Mouse (Mus musculus): ENCODE results near the gene Med27.

Gene Med27

GRCm38 (mm10) chr2:29468517-29468936 is 121.9 kb downstream of the Med27 start:
- DNase-seq (ENCODE audit: low read depth, low spot score) = no peak

GRCm38 (mm10) chr2:29472952-29473437 is 126.4 kb downstream of the Med27 start:
- no peak for DNase-seq (ENCODE audit: low read depth, low spot score)

GRCm38 (mm10) chr2:29473907-29474306 is 127.3 kb downstream of the Med27 start:
- DNase-seq (ENCODE audit: low read depth, low spot score) = no peak

- peak; percentile 30 for DNase-seq (ENCODE audit: low read depth, low spot score)
These were observed 130.1 kb downstream of the Med27 start for GRCm38 (mm10) chr2:29476702-29477101.

GRCm38 (mm10) chr2:29481856-29482255 is 135.2 kb downstream of the Med27 start:
- DNase-seq (ENCODE audit: low read depth, low spot score) = no peak

DNA sequence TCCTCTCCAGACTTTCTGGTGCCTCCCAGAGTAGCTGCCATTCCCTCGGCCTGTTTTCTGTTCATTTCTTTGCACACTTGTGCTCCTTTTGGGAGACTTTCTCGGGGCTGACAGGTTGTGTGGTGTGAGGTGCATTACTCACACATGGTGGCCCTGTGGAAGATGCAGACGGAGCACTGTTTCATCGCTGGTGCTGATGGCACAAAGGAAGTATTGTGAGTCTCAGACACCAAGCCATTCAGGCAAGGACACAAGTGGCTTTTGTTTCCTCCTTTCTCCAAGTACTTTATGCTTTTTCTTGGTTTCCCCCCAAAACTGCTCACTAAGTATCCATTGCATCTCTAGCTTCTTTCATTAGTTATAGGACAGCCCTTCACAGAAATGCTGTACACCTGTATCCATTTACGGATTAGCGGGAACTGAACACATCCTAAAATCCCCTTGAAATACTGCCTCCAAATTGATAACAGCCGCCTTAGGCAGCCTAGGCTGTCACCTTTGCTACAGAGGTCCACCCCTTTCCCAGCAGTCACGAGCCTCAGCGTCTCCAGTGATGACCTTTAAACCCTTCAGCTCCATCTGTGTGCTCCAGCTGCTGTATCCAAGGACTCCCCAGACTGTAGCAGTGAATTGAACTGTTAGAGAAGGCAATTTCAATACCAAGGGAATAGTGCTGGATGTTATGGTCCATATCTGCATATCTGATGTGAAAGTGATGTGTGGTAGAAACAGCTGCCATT is 136.5 kb downstream of the Med27 start:
- DNase-seq (ENCODE audit: low read depth, low spot score) = no peak

GRCm38 (mm10) chr2:29485519-29485918 is 138.9 kb downstream of the Med27 start:
- no peak for DNase-seq (ENCODE audit: low read depth, low spot score)

DNA sequence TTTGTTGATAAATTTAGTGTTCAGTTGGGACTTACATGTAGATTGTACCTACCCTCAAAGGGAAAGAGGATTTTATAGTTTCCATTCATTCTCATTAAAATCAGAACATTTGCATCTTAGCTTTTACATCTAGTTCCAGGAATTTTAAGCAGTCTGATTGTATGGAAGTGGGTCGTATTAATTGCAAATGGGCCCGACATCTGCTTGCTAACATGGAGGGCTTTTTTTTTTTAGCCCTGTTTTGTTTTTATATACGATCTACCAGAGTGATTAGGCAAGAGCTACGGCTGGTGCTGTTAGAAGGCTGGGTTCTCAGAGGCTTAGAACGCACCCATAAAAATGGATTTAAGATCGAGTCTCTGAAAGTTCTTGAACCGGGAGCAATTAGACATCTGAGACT is 139.9 kb downstream of the Med27 start:
- DNase-seq (ENCODE audit: low read depth, low spot score) = no peak

GRCm38 (mm10) chr2:29487652-29488051 is 141.0 kb downstream of the Med27 start:
- DNase-seq (ENCODE audit: low read depth, low spot score) = no peak

DNA sequence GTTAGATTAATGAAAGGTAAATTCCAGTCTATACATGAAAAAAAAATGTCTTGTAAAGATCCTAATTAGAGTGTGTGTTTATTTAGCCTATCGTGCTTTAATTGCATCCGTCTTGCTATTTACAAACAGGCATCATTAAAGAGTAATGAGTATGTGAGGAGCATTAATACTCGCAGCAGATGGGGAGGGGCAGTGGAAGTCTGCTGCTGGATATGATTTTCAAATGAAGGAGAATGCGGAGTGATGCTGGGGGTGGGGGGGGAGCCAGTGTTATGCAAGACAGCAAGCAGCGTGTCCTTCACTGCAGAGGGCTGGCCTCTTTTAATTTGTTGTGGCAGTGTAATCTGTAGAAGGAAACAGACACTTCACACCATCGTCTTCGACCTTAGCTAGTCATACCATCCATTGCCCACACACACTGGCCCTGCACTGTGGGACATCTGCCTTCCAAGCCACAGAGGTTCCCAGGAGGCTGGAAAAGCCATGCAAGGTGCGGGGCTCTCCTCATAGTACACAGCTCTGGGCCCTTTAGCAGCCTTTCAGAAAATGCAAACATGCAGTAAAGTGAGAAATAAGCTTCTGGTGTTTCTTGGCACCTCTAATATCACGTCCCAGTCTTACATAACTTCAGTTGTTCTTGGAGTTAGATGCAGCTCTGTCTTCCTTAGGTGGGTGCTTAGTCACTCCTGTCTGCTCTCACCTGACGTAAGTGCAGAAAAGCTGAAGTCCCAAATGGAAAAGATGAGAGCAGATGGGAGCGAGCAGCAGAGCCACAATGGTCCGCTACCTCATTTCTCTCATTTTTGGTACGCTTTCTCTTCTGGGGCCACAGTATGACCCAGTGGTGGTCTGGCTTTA is 142.0 kb downstream of the Med27 start:
- no peak for DNase-seq (ENCODE audit: low read depth, low spot score)

GRCm38 (mm10) chr2:29491656-29492055 is 145.0 kb downstream of the Med27 start:
- DNase-seq (ENCODE audit: low read depth, low spot score) = no peak

DNA sequence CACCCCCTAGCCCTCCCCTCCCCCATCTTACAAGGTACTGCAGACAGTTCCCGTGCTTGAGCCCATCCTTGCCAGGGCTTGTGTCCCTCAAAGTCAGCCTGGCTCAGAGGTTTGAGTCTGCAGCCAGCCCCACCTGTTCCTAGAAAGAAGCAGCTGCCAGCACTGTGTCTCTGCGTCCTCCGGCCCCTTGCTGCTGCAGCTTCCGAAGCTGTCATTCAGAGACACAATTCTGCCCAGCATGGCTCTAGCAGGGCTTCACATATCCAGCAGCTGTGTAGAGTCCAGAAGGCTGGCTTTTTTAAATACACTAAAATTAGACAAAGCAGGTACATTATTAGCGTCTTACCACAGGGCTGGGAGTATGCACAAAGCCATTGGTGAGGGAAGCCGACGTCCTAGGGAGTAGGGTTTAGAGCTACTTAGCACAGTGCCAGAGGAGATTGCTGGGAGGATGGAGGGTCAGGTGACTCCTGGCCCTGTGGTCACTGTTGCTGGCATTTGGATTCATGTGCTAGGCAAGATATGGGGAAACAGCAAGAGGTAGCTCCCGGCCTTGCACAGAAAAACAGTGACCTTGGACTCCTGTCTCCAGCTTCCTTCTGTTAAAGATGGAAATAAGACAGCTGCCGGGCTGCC is 146.9 kb downstream of the Med27 start:
- DNase-seq (ENCODE audit: low read depth, low spot score) = no peak

DNA sequence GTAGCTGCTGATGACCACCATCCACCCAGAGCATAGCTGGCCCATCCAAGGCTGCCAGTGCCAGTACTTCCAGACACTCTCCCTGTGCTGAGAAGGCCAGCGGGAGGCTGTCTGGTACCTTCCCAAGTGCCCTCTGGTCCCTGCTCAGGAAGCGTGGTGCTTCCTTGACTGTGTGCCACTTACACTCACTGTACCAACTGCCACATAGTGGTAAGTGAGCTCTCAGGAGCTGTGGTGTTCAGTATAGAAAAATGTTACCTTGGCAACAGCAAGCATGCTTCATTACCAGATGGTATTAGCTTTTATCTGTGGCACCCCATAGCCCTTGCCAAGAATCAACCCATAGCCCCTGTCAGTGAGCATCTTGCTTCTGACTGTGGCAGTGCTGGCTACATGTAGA is 148.7 kb downstream of the Med27 start:
- no peak for DNase-seq (ENCODE audit: low read depth, low spot score)

DNA sequence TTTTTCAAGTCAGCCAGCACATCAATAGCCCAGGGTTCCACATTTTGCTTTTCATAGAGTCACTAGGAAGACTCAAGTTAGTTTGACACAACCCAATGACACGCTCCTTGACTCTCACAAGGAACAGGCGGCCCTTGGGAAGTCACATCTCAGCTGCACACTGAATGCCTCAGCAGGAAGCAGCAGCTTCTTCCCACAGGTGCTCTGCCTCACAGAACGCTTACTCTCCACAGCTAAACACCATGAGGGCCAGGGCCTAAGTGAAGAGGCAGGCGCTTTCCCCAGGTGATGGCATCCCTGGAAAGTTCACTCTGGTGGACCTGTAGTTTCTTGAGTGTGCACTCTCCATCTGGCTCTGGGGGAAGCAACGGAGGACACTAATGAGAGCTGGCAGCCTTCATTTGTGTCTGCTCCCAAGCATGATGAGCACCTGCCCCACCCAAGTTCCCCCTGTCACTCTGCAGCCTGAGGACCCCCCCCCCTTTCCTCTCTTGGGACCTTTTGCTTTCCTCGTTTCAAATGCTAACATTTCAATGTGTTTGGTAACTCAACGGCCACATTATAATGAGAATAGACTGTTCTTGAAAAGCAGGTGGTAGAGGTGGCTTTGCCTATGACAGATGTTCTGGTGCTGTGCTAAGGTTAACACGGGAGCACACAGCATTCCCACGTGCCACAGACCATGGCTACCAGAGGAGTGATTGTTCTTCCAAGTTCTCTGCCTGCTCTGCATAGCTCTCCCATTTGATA is 154.2 kb downstream of the Med27 start:
- no peak for DNase-seq (ENCODE audit: low read depth, low spot score)

DNA sequence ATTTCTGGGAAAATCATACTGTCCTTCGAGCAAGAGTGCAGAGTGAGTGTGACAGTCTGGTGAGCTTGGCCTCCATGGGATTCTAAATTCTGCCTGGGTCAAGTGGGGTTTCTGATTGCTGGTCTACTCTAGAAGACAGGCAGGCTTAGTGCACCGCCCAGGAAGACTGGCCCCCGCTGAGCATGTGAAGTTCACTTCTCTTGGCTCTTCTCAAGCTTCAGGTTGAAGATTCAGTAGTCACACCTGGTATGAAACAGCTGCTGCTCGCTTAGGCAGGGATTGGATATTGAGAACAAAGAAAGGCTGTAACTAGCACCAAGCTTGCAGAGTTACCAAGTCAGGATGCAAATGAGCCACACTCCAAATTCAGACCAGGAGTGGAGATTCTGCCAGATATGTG is 154.8 kb downstream of the Med27 start:
- DNase-seq (ENCODE audit: low read depth, low spot score) = no peak

GRCm38 (mm10) chr2:29504848-29505247 is 158.2 kb downstream of the Med27 start:
- no peak for DNase-seq (ENCODE audit: low read depth, low spot score)

DNA sequence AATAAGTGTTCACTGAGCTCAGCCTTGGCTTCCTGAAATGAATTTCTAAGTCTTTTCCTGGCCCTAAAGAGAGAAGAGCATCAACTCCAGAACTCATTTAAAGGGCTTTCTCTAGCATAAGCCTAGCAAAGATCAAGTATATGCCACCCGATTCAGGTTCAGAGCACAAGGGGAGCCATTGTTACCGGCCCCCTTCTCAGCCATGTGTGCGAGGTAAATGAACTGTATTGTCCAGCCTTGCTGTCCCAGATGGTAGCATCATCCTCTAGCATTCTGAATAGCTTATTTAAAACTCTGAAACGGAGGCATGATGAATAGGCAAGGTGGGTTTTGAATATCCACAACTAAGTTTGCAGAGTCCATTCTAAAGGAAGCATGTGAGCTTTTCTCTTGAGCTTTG is 159.8 kb downstream of the Med27 start:
- DNase-seq (ENCODE audit: low read depth, low spot score) = no peak

GRCm38 (mm10) chr2:29513131-29513530 is 166.5 kb downstream of the Med27 start:
- DNase-seq (ENCODE audit: low read depth, low spot score) = no peak

DNA sequence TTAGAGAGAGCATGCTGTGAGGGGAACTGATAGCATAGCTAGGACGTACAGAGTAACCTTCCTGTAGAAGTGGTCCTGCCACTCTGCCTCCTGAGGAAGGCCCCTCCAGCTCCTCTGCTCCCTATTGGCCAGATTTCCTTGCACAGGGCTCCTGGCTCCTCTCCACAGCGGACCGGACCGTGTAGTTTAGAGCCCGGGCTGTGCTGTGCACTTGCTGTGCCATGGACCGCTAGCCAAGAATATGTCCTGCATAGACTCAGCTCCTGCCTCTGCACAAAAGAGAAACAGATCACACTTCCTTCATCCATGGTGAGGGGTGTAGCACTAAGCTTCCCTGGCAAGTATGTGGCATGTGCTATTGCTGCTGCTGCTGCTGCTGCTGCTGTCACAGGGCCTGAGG is 168.2 kb downstream of the Med27 start:
- no peak for DNase-seq (ENCODE audit: low read depth, low spot score)

- DNase-seq (ENCODE audit: low read depth, low spot score) = no peak
These were observed 169.3 kb downstream of the Med27 start for GRCm38 (mm10) chr2:29515831-29516447.

DNA sequence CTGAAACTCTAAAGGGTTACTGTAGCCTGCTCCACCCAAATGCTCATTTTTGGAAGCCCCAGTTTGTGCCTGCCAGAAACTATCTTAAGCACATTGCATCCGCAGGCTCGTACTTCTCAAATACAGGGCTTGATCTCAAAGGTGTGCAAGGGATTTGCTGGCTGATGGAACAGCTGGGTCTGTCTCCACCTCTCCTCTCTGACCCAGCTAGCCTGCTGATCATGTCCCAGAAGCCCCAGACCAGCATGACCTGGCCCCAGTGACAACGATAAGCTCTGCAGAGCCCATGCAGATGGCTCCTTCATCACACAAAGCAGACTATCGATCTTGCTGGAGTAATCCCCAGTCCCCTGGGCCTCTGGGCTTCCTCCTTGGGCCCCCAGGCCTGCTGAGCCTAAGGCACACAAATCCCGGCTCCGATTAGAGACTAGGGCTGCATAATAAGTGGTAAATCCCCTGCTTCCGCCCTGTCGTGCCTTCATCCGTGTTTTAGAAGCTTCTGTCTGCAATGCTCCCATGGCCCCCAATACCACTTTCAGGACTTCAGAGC is 170.1 kb downstream of the Med27 start:
- no peak for DNase-seq (ENCODE audit: low read depth, low spot score)
